ENCODE assay signal across 10 mouse cellular contexts in the genomic region with DNA sequence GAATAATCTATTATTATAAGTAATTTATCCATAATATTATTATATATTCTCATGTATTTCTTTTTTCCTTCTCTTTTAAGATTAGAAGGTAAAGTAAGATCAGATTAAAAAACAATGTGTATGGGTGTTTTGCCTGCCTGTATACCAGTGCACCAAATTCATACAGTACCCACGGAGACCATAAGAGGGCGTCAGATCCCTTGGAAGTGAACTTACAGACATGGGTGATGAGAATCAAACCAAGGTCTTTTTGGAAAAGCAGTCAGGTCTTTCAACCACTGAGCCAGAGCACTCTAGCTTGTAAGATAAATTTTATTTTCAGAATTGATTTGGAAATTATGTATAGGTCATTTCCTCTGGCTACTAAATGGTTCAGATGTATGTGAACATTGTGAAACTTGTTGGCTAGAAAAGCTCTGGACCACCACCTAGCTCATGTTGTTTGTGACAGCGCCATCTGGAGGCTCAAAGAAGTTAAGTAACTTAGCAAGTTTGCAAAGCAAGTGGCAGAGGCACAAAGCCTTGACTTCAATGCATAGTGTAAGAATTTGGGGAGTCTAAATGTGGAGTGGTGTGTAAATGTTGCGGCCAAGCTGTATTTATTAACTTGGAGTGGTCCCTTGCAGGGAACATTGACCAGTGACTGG. TPM values are rescaled to one million over a fixed set of nuclear protein-coding genes. Genes with fewer than 3 reads are reported as not detected.
A peak's percentile ranks its signal among the peaks of the same experiment; 100 is the strongest.
DNase-seq lines count a peak whose midpoint lies in the region; ATAC-seq and TF ChIP-seq lines count a peak whose summit lies in the region.
"Had no signal": no experiment of that assay in that cellular context is flagged by ENCODE, and none has a peak within 500 bp of the region (broad histone marks: within the 10 kb centered on the region; RNA-seq: fewer than 3 reads in every experiment).

No protein-coding gene starts in this region.

- H3K36me3 ChIP-seq in liver, adult 2 months (ENCODE audit: control insufficient read depth, insufficient read depth, low read length) = no peaks in the 10 kb centered on the region
- no peaks in the 10 kb centered on the region for H3K36me3 ChIP-seq in liver, embryonic 11.5 days (ENCODE audit: control insufficient read depth, insufficient read depth, low read length)
- no peaks in the 10 kb centered on the region for H3K36me3 ChIP-seq in embryonic facial prominence, embryonic 14.5 days (ENCODE audit: control insufficient read depth, insufficient read depth, low read length)
- no peaks in the 10 kb centered on the region for H3K36me3 ChIP-seq in stomach, postnatal 0 days (ENCODE audit: control insufficient read depth, insufficient read depth, low read length)
- H3K36me3 ChIP-seq: limb, embryonic 15.5 days had no signal

- no peaks in the 10 kb centered on the region for H3K9me3 ChIP-seq in liver, embryonic 11.5 days (ENCODE audit: control insufficient read depth, low read length)
- H3K9me3 ChIP-seq in embryonic facial prominence, embryonic 14.5 days (ENCODE audit: control insufficient read depth, low read length) = no peaks in the 10 kb centered on the region
- H3K9me3 ChIP-seq in stomach, postnatal 0 days (ENCODE audit: control insufficient read depth, low read length) = no peaks in the 10 kb centered on the region
- H3K9me3 ChIP-seq: limb, embryonic 15.5 days had no signal

- H3K79me2 ChIP-seq in liver, adult 2 months (ENCODE audit: control insufficient read depth, insufficient read depth, low read length) = no peaks in the 10 kb centered on the region; the same call in 1 of the 2 replicates

- TF ChIP-seq EP300 in stomach, postnatal 0 days (optimal IDR thresholded peaks at IDR 0.05) = no peak

- ATAC-seq in liver, embryonic 11.5 days (replicated peaks; ENCODE audit: low FRiP score) = no peak
- ATAC-seq in embryonic facial prominence, embryonic 14.5 days (ENCODE audit: low read depth) = no peak
- no peak for ATAC-seq in stomach, postnatal 0 days (ENCODE audit: low FRiP score, low TSS enrichment)

- no peaks in the 10 kb centered on the region for H3K27me3 ChIP-seq in liver, adult 2 months (ENCODE audit: control insufficient read depth, insufficient read depth, low read length)
- H3K27me3 ChIP-seq in liver, embryonic 11.5 days (replicated peaks; ENCODE audit: control insufficient read depth, insufficient read depth, low read length) = no peaks in the 10 kb centered on the region
- H3K27me3 ChIP-seq in embryonic facial prominence, embryonic 14.5 days (replicated peaks; ENCODE audit: control insufficient read depth, insufficient read depth, low read length) = no peaks in the 10 kb centered on the region
- no peaks in the 10 kb centered on the region for H3K27me3 ChIP-seq in stomach, postnatal 0 days (ENCODE audit: control insufficient read depth, insufficient read depth, low read length)
- H3K27me3 ChIP-seq: limb, embryonic 15.5 days had no signal

- peak; percentile 62 for DNase-seq in embryo, embryonic 10 days (ENCODE audit: low spot score)
- no peak for DNase-seq in embryo, embryonic 9.5 days (ENCODE audit: extremely low spot score)
- no peak for DNase-seq in liver, adult 2 months (ENCODE audit: extremely low read depth, low read depth, low spot score)
- DNase-seq in liver, embryonic 11.5 days (ENCODE audit: low spot score) = no peak
- peak; percentile 27 for DNase-seq in embryonic facial prominence, embryonic 14.5 days (ENCODE audit: low spot score)
- DNase-seq in stomach, postnatal 0 days (ENCODE audit: low spot score) = no peak
- DNase-seq in right cerebral cortex, postnatal 25 days = no peak
- DNase-seq in cerebellum, adult 11-12 months = no peak
- DNase-seq: gastrocnemius, postnatal 14 days had no signal

- no peak overlapping the region for H3K4me2 ChIP-seq in liver, embryonic 11.5 days
- H3K4me2 ChIP-seq in embryonic facial prominence, embryonic 14.5 days (ENCODE audit: low read depth, low read length) = no peak overlapping the region
- no peak overlapping the region for H3K4me2 ChIP-seq in stomach, postnatal 0 days (replicated peaks; ENCODE audit: low read depth)
- H3K4me2 ChIP-seq: limb, embryonic 15.5 days had no signal

- WGBS in liver, adult 2 months = 67% methylated on average over 4 of the region's 4 CpGs
- 46% methylated on average over 4 of the region's 4 CpGs for WGBS in liver, embryonic 11.5 days
- 43% methylated on average over 4 of the region's 4 CpGs for WGBS in embryonic facial prominence, embryonic 14.5 days
- WGBS in stomach, postnatal 0 days = 50% methylated on average over 4 of the region's 4 CpGs

- H3K9ac ChIP-seq in liver, adult 2 months (ENCODE audit: low read depth, low read length) = no peak overlapping the region
- no peak overlapping the region for H3K9ac ChIP-seq in liver, embryonic 11.5 days (ENCODE audit: low read depth, low read length)
- no peak overlapping the region for H3K9ac ChIP-seq in embryonic facial prominence, embryonic 14.5 days (ENCODE audit: low read depth, low read length)
- no peak overlapping the region for H3K9ac ChIP-seq in stomach, postnatal 0 days (ENCODE audit: low read length)
- H3K9ac ChIP-seq: limb, embryonic 15.5 days had no signal

- TF ChIP-seq POLR2A in liver, adult 2 months (IDR thresholded peaks at IDR 0.05; ENCODE audit: extremely low read depth, insufficient read depth, low read length) = no peak

- H3K4me3 ChIP-seq in liver, adult 2 months (ENCODE audit: insufficient read depth, low read depth, low read length) = no peak overlapping the region
- no peak overlapping the region for H3K4me3 ChIP-seq in liver, embryonic 11.5 days (ENCODE audit: low read depth, low read length)
- H3K4me3 ChIP-seq in embryonic facial prominence, embryonic 14.5 days (ENCODE audit: low read depth, low read length) = no peak overlapping the region
- no peak overlapping the region for H3K4me3 ChIP-seq in stomach, postnatal 0 days (ENCODE audit: low read depth, low read length)
- H3K4me3 ChIP-seq: limb, embryonic 15.5 days had no signal

- no peak overlapping the region for H3K27ac ChIP-seq in liver, adult 2 months (replicated peaks; ENCODE audit: insufficient read depth, low read depth, low read length)
- no peak overlapping the region for H3K27ac ChIP-seq in liver, embryonic 11.5 days (ENCODE audit: low read depth, low read length)
- no peak overlapping the region for H3K27ac ChIP-seq in embryonic facial prominence, embryonic 14.5 days (replicated peaks; ENCODE audit: low read depth, low read length)
- H3K27ac ChIP-seq in stomach, postnatal 0 days (replicated peaks) = no peak overlapping the region
- H3K27ac ChIP-seq: limb, embryonic 15.5 days had no signal

- peaks cover 8% of the 10 kb centered on the region for H3K4me1 ChIP-seq in liver, adult 2 months (ENCODE audit: control insufficient read depth, insufficient read depth, low read length)
- no peaks in the 10 kb centered on the region for H3K4me1 ChIP-seq in liver, embryonic 11.5 days (replicated peaks; ENCODE audit: control insufficient read depth, insufficient read depth, low read length)
- H3K4me1 ChIP-seq in embryonic facial prominence, embryonic 14.5 days (ENCODE audit: control insufficient read depth, insufficient read depth, low read length) = no peaks in the 10 kb centered on the region
- no peaks in the 10 kb centered on the region for H3K4me1 ChIP-seq in stomach, postnatal 0 days (replicated peaks; ENCODE audit: control insufficient read depth, insufficient read depth)
- H3K4me1 ChIP-seq: limb, embryonic 15.5 days had no signal

- peak; percentile 22; the same call in 1 of the 2 replicates for TF ChIP-seq CTCF in liver, adult 2 months (IDR thresholded peaks at IDR 0.05; ENCODE audit: low read depth, low read length)
- peak; percentile 69 for TF ChIP-seq CTCF in stomach, postnatal 0 days (IDR thresholded peaks at IDR 0.05; ENCODE audit: low read depth)

RNA-seq across cellular contexts. Expression of a gene that starts 3.4 kb away (rescaled TPM):
- not detected in 2 replicates for total RNA-seq in liver, adult 2 months (2014; rRNA removed)
- not detected in 2 replicates for polyA plus RNA-seq in liver, adult 2 months (2012; rRNA removed)
- 0.38 TPM in 1 of 2 replicates, not detected in the other for polyA plus RNA-seq in liver, embryonic 11.5 days (2014; fragmentation: Nextera tagmentation; extraction: Ambion mirVana)
- 0.85 and 1.9 TPM in 2 replicates for polyA plus RNA-seq in embryonic facial prominence, embryonic 14.5 days (2014; fragmentation: Nextera tagmentation; extraction: Ambion mirVana)
- polyA plus RNA-seq in stomach, postnatal 0 days (2015; fragmentation: Nextera tagmentation; extraction: Ambion mirVana) = 6.8 and 8.8 TPM in 2 replicates
- total RNA-seq: gastrocnemius, postnatal 14 days had no signal

RNA-seq across cellular contexts. Expression of a gene that starts 10.7 kb away (rescaled TPM):
- total RNA-seq in liver, adult 2 months (2014; rRNA removed) = 8.3 and 8.7 TPM in 2 replicates
- polyA plus RNA-seq in liver, adult 2 months (2012; rRNA removed) = 9.8 and 11.3 TPM in 2 replicates
- polyA plus RNA-seq in liver, embryonic 11.5 days (2014; fragmentation: Nextera tagmentation; extraction: Ambion mirVana) = 2.3 and 2.5 TPM in 2 replicates
- polyA plus RNA-seq in embryonic facial prominence, embryonic 14.5 days (2014; fragmentation: Nextera tagmentation; extraction: Ambion mirVana) = 4.2 and 4.9 TPM in 2 replicates
- 10.3 and 12.5 TPM in 2 replicates for polyA plus RNA-seq in stomach, postnatal 0 days (2015; fragmentation: Nextera tagmentation; extraction: Ambion mirVana)

RNA-seq across cellular contexts. Expression of a gene that starts 39.7 kb away (rescaled TPM):
- total RNA-seq in liver, adult 2 months (2014; rRNA removed) = not detected in 2 replicates
- polyA plus RNA-seq in liver, adult 2 months (2012; rRNA removed) = not detected in 2 replicates
- not detected in 2 replicates for polyA plus RNA-seq in liver, embryonic 11.5 days (2014; fragmentation: Nextera tagmentation; extraction: Ambion mirVana)
- 17.7 and 80.3 TPM in 2 replicates for polyA plus RNA-seq in embryonic facial prominence, embryonic 14.5 days (2014; fragmentation: Nextera tagmentation; extraction: Ambion mirVana)
- 4,615 and 4,883 TPM in 2 replicates for polyA plus RNA-seq in stomach, postnatal 0 days (2015; fragmentation: Nextera tagmentation; extraction: Ambion mirVana)
- total RNA-seq: gastrocnemius, postnatal 14 days had no signal

Comparison
In these comparisons a context has a peak if more than half of its experiments do, and no peak if none do; other contexts are left out.
1. DNase-seq: peak in embryo, embryonic 10 days (single experiment) and embryonic facial prominence, embryonic 14.5 days (single experiment); none in embryo, embryonic 9.5 days (single experiment), liver, adult 2 months (single experiment), liver, embryonic 11.5 days (single experiment), stomach, postnatal 0 days (single experiment), right cerebral cortex, postnatal 25 days (single experiment) and cerebellum, adult 11-12 months (single experiment).
2. RNA of a gene that starts 39.7 kb away (polyA plus RNA-seq): 4,615 to 4,883 TPM in stomach, postnatal 0 days and 17.7 to 80.3 TPM in embryonic facial prominence, embryonic 14.5 days; not detected in liver, adult 2 months and not detected in liver, embryonic 11.5 days; every median in the first group is over 10 times any median in the second.